Mouse (Mus musculus) bone marrow macrophage, adult 2 months (primary cell): ENCODE measurements at regions not wholly inside any gene's neighbourhood (a gene's known extent, or its start where the extent isn't known, plus 50 kb on each side); places are given as distances from the start of the nearest gene placed in this dataset.
"Not testable (repeated sequence)": the region's sequence is repeated elsewhere in the genome, so short reads cannot be mapped to it uniquely, and the experiment has no call there.

Experiments
- H3K27ac ChIP-seq: 2 replicates; pipeline ENCODE4 v1.5.1; 2012; ENCODE audit warnings: low read depth, low read length; ENCODE audit not compliant: insufficient read depth
- H3K4me1 ChIP-seq: 2 replicates; pipeline ENCODE4 v1.6.1; 2012; ENCODE audit warnings: low read length; ENCODE audit not compliant: control insufficient read depth, insufficient read depth
- H3K4me3 ChIP-seq: 2 replicates; pipeline ENCODE4 v1.5.1; 2012; ENCODE audit warnings: mild to moderate bottlenecking, low read length, moderate library complexity; ENCODE audit not compliant: insufficient read depth
- CTCF ChIP-seq: IDR thresholded peaks from 2 replicates; pipeline ENCODE4 v1.5.1; 2012; ENCODE audit warnings: low read depth, mild to moderate bottlenecking, low read length, moderate library complexity
- POLR2A ChIP-seq: IDR thresholded peaks from 2 replicates; pipeline ENCODE4 v1.6.1; 2012; ENCODE audit warnings: mild to moderate bottlenecking, low read depth, low read length, borderline replicate concordance

- Histone ChIP-seq H3K27ac (no peak overlapping the region), H3K4me3 (no peak overlapping the region), H3K4me1 (peaks cover 23% of the 10 kb centered on the region)
- TF ChIP-seq CTCF = no peak
- no peak for TF ChIP-seq POLR2A
Observed at GRCm38 (mm10) chr1:181262496-181262895, 50.7 kb upstream of the Wdr26 start.

GRCm38 (mm10) chr1:181263216-181263615, 51.4 kb upstream of the Wdr26 start:
- Histone ChIP-seq H3K27ac (no peak overlapping the region), H3K4me3 (no peak overlapping the region), H3K4me1 (peaks cover 18% of the 10 kb centered on the region)
- TF ChIP-seq POLR2A = no peak
- no peak for TF ChIP-seq CTCF

- H3K4me1 ChIP-seq, H3K27ac ChIP-seq, H3K4me3 ChIP-seq: not testable (repeated sequence)
Observed at GRCm38 (mm10) chr1:181270469-181270868, 58.7 kb upstream of the Wdr26 start.

GRCm38 (mm10) chr1:181271164-181271563, 59.4 kb upstream of the Wdr26 start:
- no peak for TF ChIP-seq POLR2A
- TF ChIP-seq CTCF = no peak
- no peak overlapping the region for H3K27ac ChIP-seq
- no peak overlapping the region for H3K4me3 ChIP-seq

GRCm38 (mm10) chr1:181271821-181272220, 60.0 kb upstream of the Wdr26 start:
- TF ChIP-seq POLR2A = no peak
- TF ChIP-seq CTCF = no peak
- Histone ChIP-seq H3K4me3 (no peak overlapping the region), H3K27ac (no peak overlapping the region)

More at GRCm38 (mm10) chr1:181271164-181271563, 59.4 kb upstream of the Wdr26 start:
- no peaks in the 10 kb centered on the region for H3K4me1 ChIP-seq

GRCm38 (mm10) chr1:181272622-181273296, 61.0 kb upstream of the Wdr26 start:
- peak; percentile 73 for TF ChIP-seq CTCF
- TF ChIP-seq POLR2A = no peak
- no peak overlapping the region for H3K4me3 ChIP-seq
- H3K27ac ChIP-seq = no peak overlapping the region
- no peaks in the 10 kb centered on the region for H3K4me1 ChIP-seq

More at GRCm38 (mm10) chr1:181271821-181272220, 60.0 kb upstream of the Wdr26 start:
- H3K4me1 ChIP-seq = no peaks in the 10 kb centered on the region

- Histone ChIP-seq H3K4me1 (no peaks in the 10 kb centered on the region), H3K27ac (no peak overlapping the region), H3K4me3 (no peak overlapping the region)
- no peak for TF ChIP-seq POLR2A
- no peak for TF ChIP-seq CTCF
Observed at GRCm38 (mm10) chr1:181273540-181274204, 61.9 kb upstream of the Wdr26 start.

GRCm38 (mm10) chr1:181280826-181281225, 69.0 kb upstream of the Wdr26 start:
- Histone ChIP-seq H3K4me3 (no peak overlapping the region), H3K27ac (no peak overlapping the region), H3K4me1 (no peaks in the 10 kb centered on the region)
- TF ChIP-seq POLR2A (no peak), CTCF (peak; percentile 31; the same call in 1 of the 2 replicates)

- H3K4me1 ChIP-seq, H3K4me3 ChIP-seq, H3K27ac ChIP-seq: not testable (repeated sequence)
Observed at GRCm38 (mm10) chr1:181282986-181283385, 69.4 kb upstream of the Cnih3 start.

GRCm38 (mm10) chr1:181283539-181283938, 68.9 kb upstream of the Cnih3 start:
- H3K27ac ChIP-seq, H3K4me3 ChIP-seq, H3K4me1 ChIP-seq: not testable (repeated sequence)
